Mouse (Mus musculus) intestine, postnatal 0 days (tissue): ENCODE data around the gene Itgb6. TPM values are rescaled to one million over a fixed set of nuclear protein-coding genes. Genes with fewer than 3 reads are reported as not detected.
A peak's percentile ranks its signal among the peaks of the same experiment; 100 is the strongest.

Experiments
- ATAC-seq: fragments of 200-750 bp; cut with Nextera tagmentation; 2 replicates; pipeline ENCODE4 v1.8.0; 2017; ENCODE audit warnings: mild to moderate bottlenecking, moderate TSS enrichment, moderate library complexity
- H3K27ac ChIP-seq: fragments of 300-500 bp; sonication (generic); 2 replicates; pipeline ENCODE4 v1.5.1; 2014; ENCODE audit warnings: mild to moderate bottlenecking, low read depth, low read length, moderate library complexity
- H3K27me3 ChIP-seq: fragments of 300-500 bp; sonication (generic); replicated peaks from 2 replicates; pipeline ENCODE4 v1.6.1; 2014; ENCODE audit warnings: low read length, mixed read lengths; ENCODE audit not compliant: control insufficient read depth, insufficient read depth
- H3K36me3 ChIP-seq: fragments of 300-500 bp; sonication (generic); 2 replicates; pipeline ENCODE4 v1.6.1; 2014; ENCODE audit warnings: mild to moderate bottlenecking, moderate library complexity; ENCODE audit not compliant: control insufficient read depth, insufficient read depth
- H3K4me1 ChIP-seq: fragments of 300-500 bp; sonication (generic); replicated peaks from 2 replicates; pipeline ENCODE4 v1.6.1; 2014; ENCODE audit warnings: antibody characterized with exemption, low read length, mixed read lengths; ENCODE audit not compliant: control insufficient read depth, insufficient read depth
- H3K4me2 ChIP-seq: fragments of 300-500 bp; sonication (generic); replicated peaks from 2 replicates; pipeline ENCODE4 v1.6.1; 2014; ENCODE audit warnings: low read depth, mild to moderate bottlenecking, moderate library complexity
- H3K4me3 ChIP-seq: fragments of 300-500 bp; sonication (generic); 2 replicates; pipeline ENCODE4 v1.5.1; 2014; ENCODE audit warnings: low read depth, low read length
- H3K9ac ChIP-seq: fragments of 300-500 bp; sonication (generic); 2 replicates; pipeline ENCODE4 v1.6.1; 2014; ENCODE audit warnings: mild to moderate bottlenecking, low read depth, low read length
- H3K9me3 ChIP-seq: fragments of 300-500 bp; sonication (generic); 2 replicates; pipeline ENCODE4 v1.6.1; 2016; ENCODE audit warnings: mixed run types; ENCODE audit not compliant: control insufficient read depth
- CTCF ChIP-seq: sonication (generic); IDR thresholded peaks from 2 replicates; pipeline ENCODE4 v1.5.1; 2016; ENCODE audit warnings: low read depth, mild to moderate bottlenecking, control low read depth, antibody characterized with exemption, moderate library complexity
- WGBS: fragments of 180-500 bp; shearing (Covaris S2); extraction: QIAGEN DNeasy Blood & Tissue Kit; methylation state at CpG from one replicate; pipeline ENCODE4 v1.1.7; 2014; 5-methylcytosine and 5-hydroxymethylcytosine counted together
- polyA plus RNA-seq: library from polyadenylated mRNA; unstranded; fragments of >200 nt; fragmentation: Nextera tagmentation; extraction: Ambion mirVana; gene quantifications from 2 replicates; pipeline ENCODE4 v1.2.1, GENCODE M21; 2015

Itgb6 gene
- polyA plus RNA-seq, 1 experiment from 2014 or later: 10.8 TPM

- TF ChIP-seq CTCF: no peak
- Histone ChIP-seq H3K27me3 (no peaks in the 10 kb centered on the region), H3K4me1 (peaks cover 8% of the 10 kb centered on the region; the same call in 1 of the 2 replicates), H3K36me3 (no peaks in the 10 kb centered on the region), H3K9me3 (no peaks in the 10 kb centered on the region), H3K27ac (no peak overlapping the region), H3K4me2 (no peak overlapping the region), H3K4me3 (no peak overlapping the region), H3K9ac (no peak overlapping the region)
- WGBS: 69% methylated on average over 3 of the region's 3 CpGs
- no peak for ATAC-seq
These were observed 22.9 kb downstream of the Itgb6 start for GRCm38 (mm10) chr2:60699591-60699990.

- no peak for TF ChIP-seq CTCF
- Histone ChIP-seq H3K4me1 (peaks cover 8% of the 10 kb centered on the region; the same call in 1 of the 2 replicates), H3K9me3 (no peaks in the 10 kb centered on the region), H3K9ac (no peak overlapping the region), H3K4me2 (no peak overlapping the region), H3K4me3 (no peak overlapping the region), H3K27me3 (no peaks in the 10 kb centered on the region), H3K36me3 (no peaks in the 10 kb centered on the region), H3K27ac (no peak overlapping the region)
- 58% methylated on average over 1 of the region's 1 CpGs for WGBS
- no peak for ATAC-seq
These were observed 24.3 kb downstream of the Itgb6 start for GRCm38 (mm10) chr2:60698155-60698554.

DNA sequence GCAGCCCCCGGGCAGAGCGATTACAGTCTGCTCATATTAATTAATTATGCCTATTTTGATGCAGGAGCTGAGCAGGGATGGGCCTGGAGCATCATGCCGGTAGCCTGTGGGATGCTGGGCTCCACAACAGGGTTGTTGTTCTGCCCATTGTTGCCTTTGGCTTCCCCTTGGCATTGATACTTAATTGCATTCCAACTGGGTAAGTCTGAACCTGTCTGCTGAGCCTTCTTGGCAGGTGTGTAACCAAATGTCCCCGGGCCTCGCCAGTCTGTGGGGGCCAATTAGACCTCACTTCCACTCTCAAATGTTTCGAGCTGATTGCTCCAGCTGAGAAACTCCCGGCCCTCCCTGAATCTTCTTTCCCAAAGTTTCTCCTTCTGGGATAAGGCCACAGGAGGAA, 24.9 kb downstream of the Itgb6 start:
- no peak overlapping the region for H3K9ac ChIP-seq
- no peak overlapping the region for H3K27ac ChIP-seq
- no peak overlapping the region for H3K4me2 ChIP-seq
- no peaks in the 10 kb centered on the region for H3K9me3 ChIP-seq
- TF ChIP-seq CTCF: no peak
- no peak for ATAC-seq
- H3K4me1 ChIP-seq: peaks cover 3% of the 10 kb centered on the region; the same call in 1 of the 2 replicates
- WGBS: 87% methylated on average over 7 of the region's 7 CpGs
- no peaks in the 10 kb centered on the region for H3K27me3 ChIP-seq
- no peak overlapping the region for H3K4me3 ChIP-seq
- no peaks in the 10 kb centered on the region for H3K36me3 ChIP-seq

GRCm38 (mm10) chr2:60696559-60696958, 25.9 kb downstream of the Itgb6 start:
- WGBS: 92% methylated on average over 6 of the region's 6 CpGs
- TF ChIP-seq CTCF: no peak; the same call in 1 of the 2 replicates
- peak; percentile 53; the same call in 1 of the 2 replicates for ATAC-seq

GRCm38 (mm10) chr2:60695706-60696105, 26.7 kb downstream of the Itgb6 start:
- 41% methylated on average over 8 of the region's 8 CpGs for WGBS
- peaks cover 3% of the 10 kb centered on the region; the same call in 1 of the 2 replicates for H3K4me1 ChIP-seq
- no peak overlapping the region for H3K4me2 ChIP-seq
- no peaks in the 10 kb centered on the region for H3K36me3 ChIP-seq
- ATAC-seq: no peak
- H3K27ac ChIP-seq: no peak overlapping the region; the same call in 1 of the 2 replicates
- H3K4me3 ChIP-seq: no peak overlapping the region
- H3K9me3 ChIP-seq: no peaks in the 10 kb centered on the region
- H3K9ac ChIP-seq: no peak overlapping the region
- H3K27me3 ChIP-seq: no peaks in the 10 kb centered on the region
- TF ChIP-seq CTCF: no peak

More at GRCm38 (mm10) chr2:60696559-60696958, 25.9 kb downstream of the Itgb6 start:
- no peak overlapping the region for H3K4me2 ChIP-seq
- no peak overlapping the region for H3K4me3 ChIP-seq
- no peak overlapping the region for H3K9ac ChIP-seq
- no peaks in the 10 kb centered on the region for H3K36me3 ChIP-seq
- no peaks in the 10 kb centered on the region for H3K27me3 ChIP-seq
- H3K4me1 ChIP-seq: peaks cover 3% of the 10 kb centered on the region; the same call in 1 of the 2 replicates
- H3K27ac ChIP-seq: no peak overlapping the region
- no peaks in the 10 kb centered on the region for H3K9me3 ChIP-seq

- TF ChIP-seq CTCF: no peak
- H3K27ac ChIP-seq: no peak overlapping the region
These were observed 27.9 kb downstream of the Itgb6 start for GRCm38 (mm10) chr2:60694563-60694962.

GRCm38 (mm10) chr2:60692239-60692638, 30.2 kb downstream of the Itgb6 start:
- Histone ChIP-seq H3K27me3 (no peaks in the 10 kb centered on the region), H3K9ac (no peak overlapping the region), H3K36me3 (no peaks in the 10 kb centered on the region), H3K9me3 (no peaks in the 10 kb centered on the region), H3K4me2 (no peak overlapping the region), H3K4me3 (no peak overlapping the region), H3K4me1 (peaks cover 3% of the 10 kb centered on the region), H3K27ac (no peak overlapping the region)
- no peak for TF ChIP-seq CTCF
- ATAC-seq: no peak
- 40% methylated on average over 5 of the region's 5 CpGs for WGBS

More at GRCm38 (mm10) chr2:60694563-60694962, 27.9 kb downstream of the Itgb6 start:
- no peak for ATAC-seq
- Histone ChIP-seq H3K4me1 (peaks cover 3% of the 10 kb centered on the region; the same call in 1 of the 2 replicates), H3K4me2 (no peak overlapping the region), H3K4me3 (no peak overlapping the region), H3K27me3 (no peaks in the 10 kb centered on the region), H3K36me3 (no peaks in the 10 kb centered on the region), H3K9me3 (no peaks in the 10 kb centered on the region), H3K9ac (no peak overlapping the region)
- 83% methylated on average over 8 of the region's 8 CpGs for WGBS
